Comparison of ENCODE assay signal across 27 mouse cellular contexts in the genomic region with DNA sequence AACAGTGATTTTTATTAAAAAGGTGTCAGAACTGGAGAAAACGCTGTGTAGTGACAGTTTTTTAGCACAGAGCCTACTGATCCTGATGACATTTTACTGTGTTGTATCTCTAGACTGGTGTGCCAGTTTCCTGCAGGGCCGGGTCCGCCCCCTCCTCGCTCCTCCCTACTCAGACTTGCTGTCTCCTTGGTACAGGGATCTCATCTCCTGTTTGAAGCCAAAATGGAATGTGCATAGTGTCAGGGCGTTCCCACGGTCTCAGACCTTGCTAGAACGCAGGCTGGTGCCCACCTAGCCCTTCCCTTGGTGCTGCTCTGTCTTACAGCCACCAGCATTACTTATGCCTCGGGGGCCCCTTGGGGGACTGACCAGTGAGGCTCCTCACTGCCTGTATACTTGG. TPM values are rescaled to one million over a fixed set of nuclear protein-coding genes. Genes with fewer than 3 reads are reported as not detected.
DNase-seq lines count a peak whose midpoint lies in the region; ATAC-seq and TF ChIP-seq lines count a peak whose summit lies in the region.
"Had no signal": no experiment of that assay in that cellular context is flagged by ENCODE, and none has a peak within 500 bp of the region (broad histone marks: within the 10 kb centered on the region; RNA-seq: fewer than 3 reads in every experiment).

No protein-coding gene starts in this region.

- H3K9ac ChIP-seq in neural tube, embryonic 14.5 days (replicated peaks; ENCODE audit: low read depth, low read length), result no peak overlapping the region
- H3K9ac ChIP-seq in embryonic facial prominence, embryonic 15.5 days, result no peak overlapping the region
- H3K9ac ChIP-seq: forebrain, embryonic 12.5 days; forebrain, embryonic 15.5 days; heart, embryonic 13.5 days; hindbrain, embryonic 12.5 days; hindbrain, embryonic 15.5 days had no signal

- 78% methylated on average over 8 of the region's 8 CpGs for WGBS in heart, embryonic 10.5 days
- WGBS in neural tube, embryonic 14.5 days, result 87% methylated on average over 8 of the region's 8 CpGs
- WGBS in embryonic facial prominence, embryonic 15.5 days, result 70% methylated on average over 8 of the region's 8 CpGs

- no peak for TF ChIP-seq CTCF in gastrocnemius, adult 2 months (IDR thresholded peaks at IDR 0.05)

- peaks cover 11% of the 10 kb centered on the region for H3K4me1 ChIP-seq in heart, embryonic 10.5 days
- no peaks in the 10 kb centered on the region for H3K4me1 ChIP-seq in neural tube, embryonic 14.5 days (ENCODE audit: control insufficient read depth, insufficient read depth, low read length)
- H3K4me1 ChIP-seq in embryonic facial prominence, embryonic 15.5 days, result peaks cover 17% of the 10 kb centered on the region; the same call in 1 of the 2 replicates
- H3K4me1 ChIP-seq: forebrain, embryonic 12.5 days; hindbrain, embryonic 12.5 days had no signal

- peak; percentile 34 to 46 for DNase-seq in adrenal gland, postnatal 36 days
- no peak for DNase-seq in adrenal gland, adult 18-20 months (ENCODE audit: low spot score in 2 of 2)
- DNase-seq in heart, embryonic 10.5 days (ENCODE audit: low spot score), result peak; percentile 66
- DNase-seq in heart, postnatal 25 days (ENCODE audit: low spot score), result no peak
- no peak for DNase-seq in neural tube, embryonic 10.5 days (ENCODE audit: extremely low spot score, low spot score)
- DNase-seq in gastrocnemius, adult 2 months, result no peak
- DNase-seq: adrenal gland, adult 2 months; B cell, adult 2 months; cerebellum, adult 11-12 months; cerebellum, adult 8-10 months; cerebellum, postnatal 36 days; embryo, embryonic 11 days; gastrocnemius, postnatal 10 days; heart, postnatal 14 days had no signal

- no peak overlapping the region for H3K4me2 ChIP-seq in neural tube, embryonic 14.5 days (ENCODE audit: low read depth, low read length)
- no peak overlapping the region for H3K4me2 ChIP-seq in embryonic facial prominence, embryonic 15.5 days (replicated peaks)
- H3K4me2 ChIP-seq: forebrain, embryonic 12.5 days; forebrain, embryonic 15.5 days; heart, embryonic 13.5 days; hindbrain, embryonic 12.5 days; hindbrain, embryonic 15.5 days had no signal

- no peak overlapping the region for H3K27ac ChIP-seq in heart, embryonic 10.5 days
- 0 out of 2 replicates have a peak overlapping the region, but pooled peaks have one; percentile 28 for H3K27ac ChIP-seq in neural tube, embryonic 14.5 days (ENCODE audit: low read depth, low read length)
- peak overlapping the region; percentile 61 for H3K27ac ChIP-seq in embryonic facial prominence, embryonic 15.5 days (replicated peaks)
- no peak overlapping the region for H3K27ac ChIP-seq in gastrocnemius, adult 2 months
- H3K27ac ChIP-seq: forebrain, embryonic 12.5 days; heart, embryonic 13.5 days; hindbrain, embryonic 12.5 days had no signal

- intact Hi-C loops in heart, postnatal 25 days (cut with DNase I), result no loop called here
- intact Hi-C loops in gastrocnemius, adult 2 months (cut with DNase I), result no loop called here

- ATAC-seq in neural tube, embryonic 14.5 days (ENCODE audit: low read depth), result 0 out of 2 replicates have a peak, but pooled peaks have one; percentile 33
- no peak for ATAC-seq in embryonic facial prominence, embryonic 15.5 days (ENCODE audit: insufficient number of reproducible peaks, low FRiP score, low TSS enrichment, low read depth)
- ATAC-seq: forebrain, embryonic 15.5 days; intestine, postnatal 0 days; Patski had no signal

- no peak overlapping the region for H3K4me3 ChIP-seq in heart, embryonic 10.5 days
- H3K4me3 ChIP-seq in neural tube, embryonic 14.5 days (ENCODE audit: low read depth, low read length), result no peak overlapping the region
- H3K4me3 ChIP-seq in embryonic facial prominence, embryonic 15.5 days (replicated peaks), result no peak overlapping the region
- H3K4me3 ChIP-seq in gastrocnemius, adult 2 months, result no peak overlapping the region
- H3K4me3 ChIP-seq: erythroblast, embryonic 14.5 days; forebrain, embryonic 12.5 days; forebrain, embryonic 15.5 days; heart, embryonic 13.5 days; hindbrain, embryonic 12.5 days; hindbrain, embryonic 15.5 days had no signal

- H3K27me3 ChIP-seq in heart, embryonic 10.5 days (ENCODE audit: insufficient read depth, poor library complexity, severe bottlenecking), result peaks cover 12% of the 10 kb centered on the region
- H3K27me3 ChIP-seq in neural tube, embryonic 14.5 days (ENCODE audit: control insufficient read depth, insufficient read depth, low read length), result no peaks in the 10 kb centered on the region
- H3K27me3 ChIP-seq in embryonic facial prominence, embryonic 15.5 days, result no peaks in the 10 kb centered on the region
- H3K27me3 ChIP-seq: CH12.LX; forebrain, embryonic 12.5 days; forebrain, embryonic 15.5 days; hindbrain, embryonic 12.5 days; hindbrain, embryonic 15.5 days; Patski had no signal

- H3K9me3 ChIP-seq in heart, embryonic 10.5 days, result no peaks in the 10 kb centered on the region
- H3K9me3 ChIP-seq in neural tube, embryonic 14.5 days (ENCODE audit: control insufficient read depth, low read length), result no peaks in the 10 kb centered on the region
- no peaks in the 10 kb centered on the region for H3K9me3 ChIP-seq in embryonic facial prominence, embryonic 15.5 days (replicated peaks)
- H3K9me3 ChIP-seq: forebrain, embryonic 12.5 days; forebrain, embryonic 15.5 days; G1E; heart, embryonic 13.5 days; hindbrain, embryonic 12.5 days; hindbrain, embryonic 15.5 days had no signal

- peaks cover 72% of the 10 kb centered on the region for H3K36me3 ChIP-seq in heart, embryonic 10.5 days
- peaks cover 34% of the 10 kb centered on the region for H3K36me3 ChIP-seq in neural tube, embryonic 14.5 days (ENCODE audit: control insufficient read depth, insufficient read depth, low read length)
- peaks cover 70% of the 10 kb centered on the region for H3K36me3 ChIP-seq in embryonic facial prominence, embryonic 15.5 days

RNA-seq across cellular contexts. Expression of gene Pex16, which starts 12.7 kb away (rescaled TPM):
- 100 to 1,000 TPM in 1 of 2 experiments, 10 to 100 TPM in 1; 97.3 to 224 TPM for total RNA-seq in adrenal gland, postnatal 36 days (2021)
- total RNA-seq in adrenal gland, adult 18-20 months (2021), result 100 to 1,000 TPM in 1 of 2 experiments, 10 to 100 TPM in 1; 90.6 to 183 TPM
- 19.0 and 19.2 TPM in 2 replicates for polyA plus RNA-seq in heart, embryonic 10.5 days (2016; fragmentation: Nextera tagmentation; extraction: Ambion mirVana)
- 10 to 100 TPM; 19.4 to 24.5 TPM for total RNA-seq in heart, postnatal 25 days (2021)
- polyA plus RNA-seq in neural tube, embryonic 14.5 days (2014; fragmentation: Nextera tagmentation; extraction: Ambion mirVana), result 32.4 and 37.0 TPM in 2 replicates
- 27.8 and 28.8 TPM in 2 replicates for polyA plus RNA-seq in embryonic facial prominence, embryonic 15.5 days (2015; fragmentation: Nextera tagmentation; extraction: Ambion mirVana)
- total RNA-seq in gastrocnemius, adult 2 months (2021), result 10 to 100 TPM; 15.9 to 19.5 TPM

RNA-seq across cellular contexts. Expression of gene Large2, which starts 12.9 kb away (rescaled TPM):
- 1 to 10 TPM in 1 of 2 experiments, under 1 TPM in 1; 0.79 to 2.4 TPM for total RNA-seq in adrenal gland, postnatal 36 days (2021)
- 1 to 10 TPM in 1 of 2 experiments, not detected in 1; 2.7 TPM for total RNA-seq in adrenal gland, adult 18-20 months (2021)
- polyA plus RNA-seq in heart, embryonic 10.5 days (2016; fragmentation: Nextera tagmentation; extraction: Ambion mirVana), result 1.6 and 7.0 TPM in 2 replicates
- under 1 TPM in 1 of 2 experiments, not detected in 1; 0.67 TPM for total RNA-seq in heart, postnatal 25 days (2021)
- polyA plus RNA-seq in neural tube, embryonic 14.5 days (2014; fragmentation: Nextera tagmentation; extraction: Ambion mirVana), result 0.97 and 2.2 TPM in 2 replicates
- 22.5 and 23.6 TPM in 2 replicates for polyA plus RNA-seq in embryonic facial prominence, embryonic 15.5 days (2015; fragmentation: Nextera tagmentation; extraction: Ambion mirVana)
- under 1 TPM in 1 of 2 experiments, not detected in 1; 0.64 TPM for total RNA-seq in gastrocnemius, adult 2 months (2021)
- polyA plus RNA-seq: erythroblast, embryonic 14.5 days; G1E had no signal

RNA-seq across cellular contexts. Expression of gene 1700029I15Rik, which starts 20.5 kb away (rescaled TPM):
- total RNA-seq in adrenal gland, postnatal 36 days (2021), result 10 to 100 TPM in 1 of 2 experiments, 1 to 10 TPM in 1; 6.2 to 10.0 TPM
- total RNA-seq in adrenal gland, adult 18-20 months (2021), result 10 to 100 TPM in 1 of 2 experiments, 1 to 10 TPM in 1; 6.6 to 15.3 TPM
- polyA plus RNA-seq in heart, embryonic 10.5 days (2016; fragmentation: Nextera tagmentation; extraction: Ambion mirVana), result 0.89 and 2.7 TPM in 2 replicates
- total RNA-seq in heart, postnatal 25 days (2021), result 1 to 10 TPM; 1.5 to 2.1 TPM
- 3.9 and 4.2 TPM in 2 replicates for polyA plus RNA-seq in neural tube, embryonic 14.5 days (2014; fragmentation: Nextera tagmentation; extraction: Ambion mirVana)
- 3.4 and 6.3 TPM in 2 replicates for polyA plus RNA-seq in embryonic facial prominence, embryonic 15.5 days (2015; fragmentation: Nextera tagmentation; extraction: Ambion mirVana)
- 1 to 10 TPM in 1 of 2 experiments, under 1 TPM in 1; 0.69 to 1.1 TPM for total RNA-seq in gastrocnemius, adult 2 months (2021)

RNA-seq across cellular contexts. Expression of gene Mapk8ip1, which starts 39.3 kb away (rescaled TPM):
- total RNA-seq in adrenal gland, postnatal 36 days (2021), result 10 to 100 TPM; 30.9 to 35.1 TPM
- 10 to 100 TPM; 29.6 to 32.3 TPM for total RNA-seq in adrenal gland, adult 18-20 months (2021)
- polyA plus RNA-seq in heart, embryonic 10.5 days (2016; fragmentation: Nextera tagmentation; extraction: Ambion mirVana), result 7.5 and 18.2 TPM in 2 replicates
- 1 to 10 TPM; 4.7 to 5.7 TPM for total RNA-seq in heart, postnatal 25 days (2021)
- polyA plus RNA-seq in neural tube, embryonic 14.5 days (2014; fragmentation: Nextera tagmentation; extraction: Ambion mirVana), result 51.8 and 64.3 TPM in 2 replicates
- polyA plus RNA-seq in embryonic facial prominence, embryonic 15.5 days (2015; fragmentation: Nextera tagmentation; extraction: Ambion mirVana), result 34.0 and 34.6 TPM in 2 replicates
- 1 to 10 TPM; 3.0 to 3.9 TPM for total RNA-seq in gastrocnemius, adult 2 months (2021)
- total RNA-seq: granulocyte monocyte progenitor cell, adult 5-6 weeks had no signal

Comparison
In these comparisons a context has a peak if more than half of its experiments do, and no peak if none do; other contexts are left out.
1. DNase-seq: peak in adrenal gland, postnatal 36 days (2 of 2) and heart, embryonic 10.5 days (single experiment); none in adrenal gland, adult 18-20 months (0 of 2), heart, postnatal 25 days (single experiment), neural tube, embryonic 10.5 days (single experiment) and gastrocnemius, adult 2 months (single experiment).
2. H3K27ac ChIP-seq: peak in neural tube, embryonic 14.5 days (single experiment) and embryonic facial prominence, embryonic 15.5 days (single experiment); none in heart, embryonic 10.5 days (single experiment) and gastrocnemius, adult 2 months (single experiment).